Mouse (Mus musculus) olfactory bulb, adult 2 months (tissue): ENCODE data around the gene Rabl6.

Experiments used
- CTCF ChIP-seq: fragments of 200-500 bp; IDR thresholded peaks from 2 replicates; pipeline ENCODE4 v1.5.1; 2012; ENCODE audit warnings: low read depth, mild to moderate bottlenecking, low read length, moderate library complexity; ENCODE audit not compliant: insufficient read depth
- POLR2A ChIP-seq: fragments of 200-500 bp; IDR thresholded peaks from 2 replicates; pipeline ENCODE4 v1.6.1; 2012; ENCODE audit warnings: mild to moderate bottlenecking, low read depth, low read length, moderate library complexity; ENCODE audit not compliant: insufficient read depth

GRCm38 (mm10) chr2:25534178-25534865 is 74.0 kb downstream of the Rabl6 start:
- TF ChIP-seq POLR2A (no peak), CTCF (no peak)
